Mouse (Mus musculus): ENCODE measurements at regions not wholly inside any gene's neighbourhood (a gene's known extent, or its start where the extent isn't known, plus 50 kb on each side); places are given as distances from the start of the nearest gene placed in this dataset.
A peak's percentile ranks its signal among the peaks of the same experiment; 100 is the strongest.
"Not testable (repeated sequence)": the region's sequence is repeated elsewhere in the genome, so short reads cannot be mapped to it uniquely, and the experiment has no call there.

- TF ChIP-seq CTCF (IDR thresholded peaks at IDR 0.05) = no peak
- Histone ChIP-seq H3K4me3 (no peak overlapping the region), H3K27ac (no peak overlapping the region)
- no peak for DNase-seq (ENCODE audit: extremely low spot score in 1 of 2, low spot score in 2 of 2)
- intact Hi-C loops (cut with DNase I) = no loop called here
Measured at GRCm38 (mm10) chr5:151733991-151734390, 82.9 kb upstream of the Rfc3 start.

- Histone ChIP-seq H3K27ac (no peak overlapping the region), H3K4me3 (no peak overlapping the region)
- intact Hi-C loops (cut with DNase I) = no loop called here
- DNase-seq (ENCODE audit: extremely low spot score in 1 of 2, low spot score in 2 of 2) = no peak
- no peak for TF ChIP-seq CTCF (IDR thresholded peaks at IDR 0.05)
Measured at GRCm38 (mm10) chr5:151725619-151726018, 74.6 kb upstream of the Rfc3 start.

GRCm38 (mm10) chr5:151724403-151724802, 73.4 kb upstream of the Rfc3 start:
- DNase-seq (ENCODE audit: extremely low spot score in 1 of 2, low spot score in 2 of 2); H3K27ac ChIP-seq; intact Hi-C loops (cut with DNase I); H3K4me3 ChIP-seq: not testable (repeated sequence)

GRCm38 (mm10) chr5:151722458-151722857, 71.4 kb upstream of the Rfc3 start:
- peak; percentile 4; the same call in 1 of the 2 replicates for TF ChIP-seq CTCF (IDR thresholded peaks at IDR 0.05)
- DNase-seq (ENCODE audit: extremely low spot score in 1 of 2, low spot score in 2 of 2) = no peak
- H3K4me3 ChIP-seq = no peak overlapping the region
- intact Hi-C loops (cut with DNase I) = no loop called here
- H3K27ac ChIP-seq = no peak overlapping the region

- DNase-seq (ENCODE audit: extremely low spot score in 1 of 2, low spot score in 2 of 2); H3K4me3 ChIP-seq; H3K27ac ChIP-seq; intact Hi-C loops (cut with DNase I): not testable (repeated sequence)
Measured at GRCm38 (mm10) chr5:151719757-151720156, 68.7 kb upstream of the Rfc3 start.

- DNase-seq (ENCODE audit: extremely low spot score in 1 of 2, low spot score in 2 of 2) = no peak
- Histone ChIP-seq H3K27ac (no peak overlapping the region), H3K4me3 (no peak overlapping the region)
- TF ChIP-seq CTCF (IDR thresholded peaks at IDR 0.05) = peak; percentile 17
- intact Hi-C loops (cut with DNase I) = no loop called here
Measured at GRCm38 (mm10) chr5:151717923-151718322, 66.9 kb upstream of the Rfc3 start.

GRCm38 (mm10) chr5:151705226-151705625, 54.2 kb upstream of the Rfc3 start:
- no peak for TF ChIP-seq CTCF (IDR thresholded peaks at IDR 0.05)
- no peak for DNase-seq (ENCODE audit: extremely low spot score in 1 of 2, low spot score in 2 of 2)
- Histone ChIP-seq H3K27ac (no peak overlapping the region), H3K4me3 (no peak overlapping the region)
- intact Hi-C loops (cut with DNase I) = no loop called here

GRCm38 (mm10) chr5:151704049-151704448, 53.0 kb upstream of the Rfc3 start:
- no peak for DNase-seq (ENCODE audit: extremely low spot score in 1 of 2, low spot score in 2 of 2)
- no peak overlapping the region for H3K27ac ChIP-seq
- intact Hi-C loops (cut with DNase I) = no loop called here
- no peak overlapping the region for H3K4me3 ChIP-seq
- TF ChIP-seq CTCF (IDR thresholded peaks at IDR 0.05) = no peak
